Mouse (Mus musculus) stomach, postnatal 0 days (tissue): ENCODE measurements at regions not wholly inside any gene's neighbourhood (a gene's known extent, or its start where the extent isn't known, plus 50 kb on each side); places are given as distances from the start of the nearest gene placed in this dataset.

Experiments
- ATAC-seq: fragments of 200-750 bp; cut with Nextera tagmentation; 2 replicates; pipeline ENCODE4 v1.8.0; 2017; ENCODE audit not compliant: low FRiP score, low TSS enrichment
- DNase-seq: peaks from one replicate; pipeline ENCODE4 v3.0.0-alpha.2; 2016; ENCODE audit warnings: low spot score
- H3K27ac ChIP-seq: fragments of 300-500 bp; sonication (generic); replicated peaks from 2 replicates; pipeline ENCODE4 v1.5.1; 2014; ENCODE audit warnings: mild to moderate bottlenecking, control low read depth
- H3K27me3 ChIP-seq: fragments of 300-500 bp; sonication (generic); 2 replicates; pipeline ENCODE4 v1.6.1; 2014; ENCODE audit warnings: low read length; ENCODE audit not compliant: control insufficient read depth, insufficient read depth
- H3K36me3 ChIP-seq: fragments of 300-500 bp; sonication (generic); 2 replicates; pipeline ENCODE4 v1.6.1; 2014; ENCODE audit warnings: low read length, mixed read lengths; ENCODE audit not compliant: control insufficient read depth, insufficient read depth
- H3K4me1 ChIP-seq: fragments of 300-500 bp; sonication (generic); replicated peaks from 2 replicates; pipeline ENCODE4 v1.6.1; 2014; ENCODE audit warnings: antibody characterized with exemption; ENCODE audit not compliant: control insufficient read depth, insufficient read depth
- H3K4me2 ChIP-seq: fragments of 300-500 bp; sonication (generic); replicated peaks from 2 replicates; pipeline ENCODE4 v1.6.1; 2014; ENCODE audit warnings: low read depth, mild to moderate bottlenecking, control low read depth, moderate library complexity
- H3K4me3 ChIP-seq: fragments of 300-500 bp; sonication (generic); 2 replicates; pipeline ENCODE4 v1.5.1; 2014; ENCODE audit warnings: low read depth, low read length, control low read depth
- H3K9ac ChIP-seq: fragments of 300-500 bp; sonication (generic); 2 replicates; pipeline ENCODE4 v1.6.1; 2014; ENCODE audit warnings: mild to moderate bottlenecking, low read length, control low read depth, mixed read lengths
- H3K9me3 ChIP-seq: fragments of 300-500 bp; sonication (generic); 2 replicates; pipeline ENCODE4 v1.6.1; 2016; ENCODE audit warnings: low read length; ENCODE audit not compliant: control insufficient read depth
- CTCF ChIP-seq: IDR thresholded peaks from 2 replicates; pipeline ENCODE4 v1.5.1; 2016; ENCODE audit warnings: antibody characterized with exemption, low read depth, mild to moderate bottlenecking, moderate library complexity
- EP300 ChIP-seq: optimal IDR thresholded peaks from 2 replicates; pipeline ENCODE3; 2016; ENCODE audit warnings: antibody characterized with exemption
- WGBS: fragments of 180-500 bp; shearing (Covaris S2); extraction: QIAGEN DNeasy Blood & Tissue Kit; methylation state at CpG from one replicate; pipeline ENCODE4 v1.1.7; 2014; 5-methylcytosine and 5-hydroxymethylcytosine counted together

DNA sequence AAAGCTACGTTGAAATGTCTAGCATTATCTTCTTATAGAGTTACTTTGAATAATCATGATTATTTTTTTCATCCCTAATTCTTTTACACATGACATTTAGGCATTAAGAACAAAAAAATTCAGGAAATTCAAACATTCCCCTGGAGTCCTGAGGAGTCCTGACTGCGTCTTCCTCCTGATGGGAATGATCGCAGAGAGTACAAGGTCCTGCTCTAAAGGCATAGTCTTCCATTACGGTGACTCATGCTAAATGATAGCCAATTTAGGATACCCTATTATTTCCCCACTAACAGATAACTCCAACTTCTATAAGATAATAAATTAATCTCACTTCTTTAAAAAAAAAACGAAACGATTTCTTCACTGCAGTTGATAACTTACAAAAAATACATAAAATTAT is 292.2 kb downstream of the Spry2 start:
- no peaks in the 10 kb centered on the region for H3K9me3 ChIP-seq
- no peak overlapping the region for H3K4me2 ChIP-seq
- WGBS, result 78% methylated on average over 6 of the region's 6 CpGs
- H3K36me3 ChIP-seq, result no peaks in the 10 kb centered on the region
- ATAC-seq, result no peak
- TF ChIP-seq EP300 (no peak), CTCF (no peak)
- H3K4me1 ChIP-seq, result no peaks in the 10 kb centered on the region
- no peak overlapping the region for H3K9ac ChIP-seq
- H3K27ac ChIP-seq, result no peak overlapping the region
- DNase-seq, result no peak
- H3K27me3 ChIP-seq, result no peaks in the 10 kb centered on the region
- H3K4me3 ChIP-seq, result no peak overlapping the region

GRCm38 (mm10) chr14:105603047-105603461 is 293.6 kb downstream of the Spry2 start:
- ATAC-seq (no peak), DNase-seq (no peak)
- H3K27me3 ChIP-seq, result no peaks in the 10 kb centered on the region
- H3K9me3 ChIP-seq, result no peaks in the 10 kb centered on the region
- no peak overlapping the region for H3K4me2 ChIP-seq
- WGBS, result 48% methylated on average over 6 of the region's 6 CpGs
- H3K9ac ChIP-seq, result no peak overlapping the region
- no peak overlapping the region for H3K4me3 ChIP-seq
- TF ChIP-seq CTCF (no peak), EP300 (no peak)
- no peaks in the 10 kb centered on the region for H3K36me3 ChIP-seq
- H3K4me1 ChIP-seq, result no peaks in the 10 kb centered on the region
- no peak overlapping the region for H3K27ac ChIP-seq

GRCm38 (mm10) chr14:105599550-105600453 is 296.8 kb downstream of the Spry2 start:
- no peaks in the 10 kb centered on the region for H3K9me3 ChIP-seq
- no peak overlapping the region for H3K27ac ChIP-seq
- no peaks in the 10 kb centered on the region for H3K4me1 ChIP-seq
- no peaks in the 10 kb centered on the region for H3K27me3 ChIP-seq
- DNase-seq (no peak), ATAC-seq (no peak)
- no peak overlapping the region for H3K4me3 ChIP-seq
- H3K36me3 ChIP-seq, result no peaks in the 10 kb centered on the region
- WGBS, result 91% methylated on average over 24 of the region's 24 CpGs
- no peak overlapping the region for H3K9ac ChIP-seq
- no peak overlapping the region for H3K4me2 ChIP-seq
- TF ChIP-seq CTCF, result no peak
- TF ChIP-seq EP300, result no peak

- H3K4me2 ChIP-seq, result no peak overlapping the region
- no peak for DNase-seq
- no peak overlapping the region for H3K4me3 ChIP-seq
- H3K27me3 ChIP-seq, result no peaks in the 10 kb centered on the region
- no peaks in the 10 kb centered on the region for H3K4me1 ChIP-seq
- H3K9me3 ChIP-seq, result no peaks in the 10 kb centered on the region
- no peak overlapping the region for H3K27ac ChIP-seq
- H3K9ac ChIP-seq, result no peak overlapping the region
- no peaks in the 10 kb centered on the region for H3K36me3 ChIP-seq
- ATAC-seq, result no peak
- 83% methylated on average over 7 of the region's 7 CpGs for WGBS
- TF ChIP-seq EP300, result no peak
- TF ChIP-seq CTCF, result no peak
Measured at GRCm38 (mm10) chr14:105589751-105590150, 306.9 kb downstream of the Spry2 start.

- no peaks in the 10 kb centered on the region for H3K4me1 ChIP-seq
- H3K27me3 ChIP-seq, result no peaks in the 10 kb centered on the region
- H3K9ac ChIP-seq, result no peak overlapping the region
- DNase-seq (no peak), ATAC-seq (no peak)
- no peak overlapping the region for H3K27ac ChIP-seq
- no peak overlapping the region; the same call in 1 of the 2 replicates for H3K4me2 ChIP-seq
- WGBS, result 84% methylated on average over 20 of the region's 20 CpGs
- no peaks in the 10 kb centered on the region for H3K9me3 ChIP-seq
- no peak overlapping the region for H3K4me3 ChIP-seq
- TF ChIP-seq CTCF (no peak), EP300 (no peak)
- H3K36me3 ChIP-seq, result no peaks in the 10 kb centered on the region
Measured at GRCm38 (mm10) chr14:105589261-105589660, 307.4 kb downstream of the Spry2 start.
